Mouse (Mus musculus) gastrocnemius, adult 2 months (tissue): ENCODE measurements around the gene Lrrc57. TPM values are rescaled to one million over a fixed set of nuclear protein-coding genes. Genes with fewer than 3 reads are reported as not detected.
"Not testable (repeated sequence)": the region's sequence is repeated elsewhere in the genome, so short reads cannot be mapped to it uniquely, and the experiment has no call there.

ENCODE experiments used
- DNase-seq: peaks from one replicate; pipeline ENCODE4 v3.0.0; 2022
- H3K27ac ChIP-seq: fragments of 200-600 bp; 2 replicates; pipeline ENCODE4 v1.8.1; 2022; ENCODE audit warnings: mild to moderate bottlenecking
- H3K4me3 ChIP-seq: fragments of 200-600 bp; 2 replicates; pipeline ENCODE4 v1.8.1; 2022; ENCODE audit warnings: mild to moderate bottlenecking, moderate library complexity
- CTCF ChIP-seq: fragments of 200-600 bp; IDR thresholded peaks from 2 replicates; pipeline ENCODE4 v1.8.1; 2022; ENCODE audit warnings: antibody characterized with exemption, mild to moderate bottlenecking, moderate library complexity
- intact Hi-C: fragments of 180-260 bp; cut with DNase I; formaldehyde crosslinking; loops from one replicate; pipeline ENCODE4 v1.15.1; 2025
- total RNA-seq, 2 experiments: library from RNA; stranded (reverse); gene quantifications; 2 replicates each; pipeline ENCODE4 v1.2.3; 2021

The Lrrc57 gene
- total RNA-seq, 2 experiments from 2014 or later, result 9.9 to 13.9 TPM

DNA sequence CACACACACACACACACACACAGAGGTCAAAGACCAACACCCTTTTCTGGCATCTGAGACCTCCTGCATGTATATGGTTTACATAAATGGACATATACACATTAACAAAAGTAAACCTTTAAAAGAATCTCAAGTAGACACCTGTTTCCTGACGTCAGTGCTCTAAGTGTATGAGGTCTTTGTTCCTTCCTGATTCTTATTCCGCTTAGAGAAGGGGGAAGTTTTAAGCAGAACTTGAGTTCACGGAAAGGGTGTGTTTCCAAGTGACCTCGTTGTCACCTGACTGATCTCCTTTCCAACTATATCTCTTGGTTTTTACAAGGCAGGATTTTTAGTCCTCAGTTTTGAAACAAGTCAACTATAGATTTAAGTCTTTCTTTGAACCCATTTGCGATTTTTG is 31.0 kb downstream of the Lrrc57 start:
- intact Hi-C loops, result no loop called here

DNA sequence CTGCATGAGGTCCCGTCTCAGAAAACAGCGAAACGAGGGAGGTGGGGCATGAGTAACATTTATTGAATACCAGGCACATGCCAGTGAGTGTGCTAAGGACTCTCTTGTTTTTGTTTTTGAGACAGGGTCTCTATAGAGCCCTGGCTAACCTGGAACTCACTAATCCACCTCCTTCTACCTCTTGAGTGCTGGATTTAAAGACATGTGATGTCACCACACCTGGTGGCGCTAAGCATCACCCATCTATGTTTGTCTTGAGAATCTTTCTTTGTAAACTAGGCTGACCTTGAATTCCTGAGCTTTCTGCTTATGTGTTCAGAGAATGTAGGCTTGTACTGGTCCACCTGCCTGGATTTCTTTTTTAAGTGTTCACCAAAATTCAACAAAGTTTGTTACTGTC is 31.5 kb downstream of the Lrrc57 start:
- Histone ChIP-seq H3K27ac (peak overlapping the region; percentile 50; the same call in 1 of the 2 replicates), H3K4me3 (no peak overlapping the region)
- no peak for TF ChIP-seq CTCF
- no peak for DNase-seq
- intact Hi-C loops, result no loop called here

More for the DNA sequence above, 31.0 kb downstream of the Lrrc57 start:
- no peak overlapping the region for H3K4me3 ChIP-seq
- peak overlapping the region; percentile 50; the same call in 1 of the 2 replicates for H3K27ac ChIP-seq
- DNase-seq, result no peak
- no peak for TF ChIP-seq CTCF

DNA sequence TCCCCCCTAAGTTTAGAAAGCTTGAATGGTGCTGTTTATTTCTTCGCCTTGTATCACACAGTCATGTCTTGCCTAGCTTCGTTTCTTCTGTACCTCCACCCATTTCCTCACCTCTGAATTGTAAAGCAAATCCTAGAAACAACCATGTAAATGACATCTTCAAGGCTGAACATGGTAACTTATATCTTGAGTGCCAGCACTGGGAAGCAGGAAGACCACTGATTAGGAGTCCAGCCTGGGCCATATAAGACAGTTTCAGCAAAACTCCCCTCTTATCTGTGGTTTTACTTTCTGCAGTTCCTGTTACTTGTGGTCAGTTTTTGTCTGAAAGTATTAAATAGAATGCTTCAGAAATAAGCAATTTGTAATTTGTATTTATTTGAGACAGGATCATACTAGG is 33.3 kb downstream of the Lrrc57 start:
- intact Hi-C loops, result no loop called here

DNA sequence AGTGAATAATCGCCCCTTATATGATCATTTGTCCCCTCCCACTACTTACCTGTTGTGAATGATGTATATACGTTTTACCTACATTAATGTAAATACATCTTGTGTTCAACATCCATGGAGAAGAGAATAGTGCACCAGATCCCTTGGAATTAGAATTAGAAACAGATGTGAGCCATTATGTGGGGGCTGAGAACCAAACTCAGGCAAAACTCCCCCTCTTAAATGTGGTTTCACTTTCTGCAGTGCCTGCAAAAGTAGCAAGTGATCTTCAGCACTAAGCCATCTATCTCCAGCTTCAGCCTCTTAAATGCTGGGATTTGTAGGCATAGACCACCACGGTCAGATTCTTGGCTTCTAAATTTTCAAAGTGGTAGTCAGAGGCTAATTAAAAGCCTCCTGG is 34.2 kb downstream of the Lrrc57 start:
- no peak for DNase-seq
- Histone ChIP-seq H3K27ac (peak overlapping the region; percentile 20; the same call in 1 of the 2 replicates), H3K4me3 (no peak overlapping the region)
- intact Hi-C loops, result no loop called here
- TF ChIP-seq CTCF, result no peak

More for the DNA sequence above, 33.3 kb downstream of the Lrrc57 start:
- TF ChIP-seq CTCF, result no peak
- Histone ChIP-seq H3K4me3 (no peak overlapping the region), H3K27ac (no peak overlapping the region)
- no peak for DNase-seq

DNA sequence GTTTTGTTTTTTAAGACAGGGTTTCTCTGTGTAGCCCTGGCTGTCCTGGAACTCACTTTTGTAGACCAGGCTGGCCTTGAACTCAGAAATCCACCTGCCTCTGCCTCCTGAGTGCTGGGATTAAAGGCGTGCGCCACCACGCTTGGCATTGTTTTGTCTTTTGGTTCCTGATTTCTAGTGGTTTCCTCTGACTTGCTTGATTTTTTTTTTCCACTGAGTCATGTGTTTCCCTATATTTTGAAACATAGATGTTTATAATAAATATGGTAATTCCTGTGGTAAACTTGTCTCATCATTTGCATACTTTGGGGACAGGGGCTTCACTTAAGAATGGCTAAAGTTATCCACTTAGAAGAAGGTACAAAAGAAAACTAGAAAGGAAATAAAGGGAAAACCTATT is 37.2 kb downstream of the Lrrc57 start:
- H3K4me3 ChIP-seq, intact Hi-C loops, DNase-seq, H3K27ac ChIP-seq: not testable (repeated sequence)

GRCm38 (mm10) chr2:120571081-120571480 is 38.2 kb downstream of the Lrrc57 start:
- TF ChIP-seq CTCF, result no peak
- no peak overlapping the region for H3K4me3 ChIP-seq
- no peak overlapping the region for H3K27ac ChIP-seq
- intact Hi-C loops, result no loop called here
- no peak for DNase-seq

- intact Hi-C loops, result loop anchor here (5.0 kb wide), 1 partner anchor 166 kb away; the partner anchor contains the start of genes Ganc and Tmem87a
- no peak for TF ChIP-seq CTCF
- no peak for DNase-seq
These were observed 41.5 kb downstream of the Lrrc57 start for GRCm38 (mm10) chr2:120567798-120568320.

DNA sequence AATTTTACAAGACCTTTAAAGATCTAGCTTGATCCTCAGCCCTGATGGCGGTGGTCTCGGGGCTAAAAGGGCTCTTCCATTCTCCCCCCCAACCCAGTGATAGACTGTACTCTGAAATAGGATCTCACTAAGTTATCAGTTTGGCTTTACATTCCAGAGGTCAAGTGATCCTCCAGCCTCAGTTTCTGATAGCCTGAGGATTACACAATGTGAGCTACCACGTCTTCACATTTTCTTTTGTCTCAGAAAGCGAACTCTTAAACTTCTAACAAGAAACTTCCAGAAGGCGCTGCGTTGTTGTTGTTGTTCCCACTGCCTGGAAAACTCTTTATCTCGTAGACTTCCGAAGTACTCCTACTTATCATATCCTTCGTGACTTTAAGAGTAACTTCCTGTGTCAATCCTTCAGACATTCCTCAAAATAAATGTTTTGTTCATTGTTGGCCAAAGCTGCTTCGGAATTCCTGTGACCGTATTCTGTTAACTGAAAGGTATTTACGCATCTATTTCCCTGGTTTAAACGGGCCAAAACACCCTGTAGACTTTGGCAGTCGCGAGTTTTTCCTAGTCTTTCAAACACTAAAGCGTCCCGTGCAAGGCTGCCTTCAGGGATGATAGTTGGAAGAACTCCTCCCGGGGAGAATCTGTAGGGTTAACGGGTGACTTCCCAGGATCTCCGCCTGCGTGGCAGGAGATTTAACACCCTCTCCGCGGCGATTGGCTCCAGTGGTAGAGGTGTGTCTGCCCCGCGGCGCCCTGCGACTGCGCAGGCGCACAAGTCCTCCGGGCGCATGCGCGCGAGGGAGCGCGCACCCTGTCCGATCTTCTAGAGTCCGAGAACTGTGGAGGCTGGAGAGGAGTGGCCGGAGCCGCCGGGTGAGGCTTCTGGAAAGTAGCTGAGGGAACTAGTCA is 42.2 kb downstream of the Lrrc57 start, which contains the start of gene Snap23:
Gene Snap23, plus strand, starts transcription at position 786 of the 912 bp plus-strand sequence.
- intact Hi-C loops, result loop anchor here (5.0 kb wide), 1 partner anchor 165 kb away; the partner anchor contains the start of genes Ganc and Tmem87a

More at GRCm38 (mm10) chr2:120567798-120568320, 41.5 kb downstream of the Lrrc57 start:
- Histone ChIP-seq H3K27ac (peak overlapping the region; percentile 93), H3K4me3 (peak overlapping the region; percentile 78)

GRCm38 (mm10) chr2:120565363-120565762 is 44.0 kb downstream of the Lrrc57 start:
- no peak overlapping the region for H3K4me3 ChIP-seq
- no peak overlapping the region for H3K27ac ChIP-seq
- no peak for DNase-seq
- intact Hi-C loops, result loop anchor here (5.0 kb wide), 1 partner anchor 163 kb away; the partner anchor contains the start of genes Ganc and Tmem87a
- TF ChIP-seq CTCF, result no peak

More for the DNA sequence above, 42.2 kb downstream of the Lrrc57 start, which contains the start of gene Snap23:
- peak within 1 kb of the TSS; percentile 78 for H3K4me3 ChIP-seq
- H3K27ac ChIP-seq, result peak within 1 kb of the TSS; percentile 93
- peak; percentile 97 for DNase-seq
- no peak for TF ChIP-seq CTCF

GRCm38 (mm10) chr2:120564548-120565188 is 44.7 kb downstream of the Lrrc57 start:
- intact Hi-C loops, result loop anchor here (5.0 kb wide), 1 partner anchor 162 kb away; the partner anchor contains the start of genes Ganc and Tmem87a
- not testable (repeated sequence) for H3K27ac ChIP-seq, DNase-seq, H3K4me3 ChIP-seq

DNA sequence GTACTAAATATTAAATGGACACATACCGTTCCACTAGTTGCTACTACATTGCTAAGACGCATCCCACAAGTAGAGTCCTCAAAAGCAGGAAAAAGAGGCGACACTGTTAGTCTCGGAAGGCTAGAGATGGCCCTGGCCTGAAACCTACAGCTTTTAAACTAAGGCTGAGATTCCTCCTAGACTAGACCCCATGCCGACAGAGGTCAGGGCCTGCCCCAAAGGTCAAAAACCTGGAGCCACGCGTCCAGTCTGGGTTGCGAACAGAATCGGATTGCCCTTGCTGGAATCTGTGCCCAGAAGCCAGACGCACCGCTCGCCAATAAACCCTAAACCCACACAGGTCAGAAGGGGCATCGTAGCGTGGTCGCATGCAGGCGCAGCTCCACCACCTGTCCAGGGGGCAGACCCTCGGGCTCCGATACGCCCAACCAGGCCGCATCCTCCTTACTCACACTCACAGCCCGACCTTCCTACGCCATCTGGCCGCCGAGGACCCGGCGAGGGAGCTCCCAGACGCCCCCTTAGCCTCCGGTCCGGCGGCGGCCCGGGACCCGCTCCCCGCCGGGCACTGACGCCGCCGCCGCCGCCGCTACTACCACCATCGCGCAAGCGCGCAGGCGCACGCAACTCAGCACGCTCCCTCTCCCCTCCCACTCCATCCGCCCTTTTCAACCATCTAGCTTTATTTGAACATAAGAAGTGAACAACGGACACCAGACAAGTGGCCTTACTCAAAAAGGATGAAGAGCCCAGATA is 45.9 kb downstream of the Lrrc57 start, which contains the start of gene Zfp106:
Gene Zfp106, minus strand, starts transcription at position 609 of the 756 bp plus-strand sequence.
- Histone ChIP-seq H3K4me3 (peak within 1 kb of the TSS; percentile 99), H3K27ac (peak within 1 kb of the TSS; percentile 93)
- peak; percentile 93 for DNase-seq
- intact Hi-C loops, result loop anchor here (2.0 kb wide), 1 partner anchor 25 kb away; no protein-coding TSS in a partner anchor
- no peak for TF ChIP-seq CTCF
